ENCODE assay signal across 21 mouse cellular contexts in the genomic region with DNA sequence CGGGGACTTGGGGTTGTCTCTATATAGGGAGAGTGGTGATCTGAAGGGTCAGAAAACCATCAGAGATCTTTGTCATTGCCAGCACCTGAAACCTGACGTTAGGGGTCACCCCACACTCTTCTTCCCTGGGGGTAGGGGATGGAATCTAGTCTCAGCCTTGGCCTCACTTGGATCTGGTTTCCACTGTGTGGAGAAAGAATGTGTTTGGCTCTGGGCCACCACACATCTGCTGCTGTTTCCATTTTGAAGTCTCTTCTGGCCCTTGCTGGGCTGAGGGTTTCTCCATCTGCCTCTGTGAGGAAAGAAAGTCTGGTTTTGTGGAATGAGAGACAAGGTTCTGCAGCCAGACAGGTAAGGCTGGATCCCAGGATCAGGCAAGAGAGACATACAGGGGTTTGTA. TPM values are rescaled to one million over a fixed set of nuclear protein-coding genes. Genes with fewer than 3 reads are reported as not detected.
DNase-seq lines count a peak whose midpoint lies in the region; ATAC-seq and TF ChIP-seq lines count a peak whose summit lies in the region.
"Had no signal": no experiment of that assay in that cellular context is flagged by ENCODE, and none has a peak within 500 bp of the region (broad histone marks: within the 10 kb centered on the region; RNA-seq: fewer than 3 reads in every experiment).

No protein-coding gene starts in this region.

- TF ChIP-seq POLR2A in lung, adult 2 months (IDR thresholded peaks at IDR 0.05; ENCODE audit: borderline replicate concordance, extremely low read depth, low read depth, low read length) = no peak

- ATAC-seq in intestine, embryonic 15.5 days = peak; percentile 18; the same call in 1 of the 2 replicates
- no peak for ATAC-seq in intestine, postnatal 0 days
- 0 out of 2 replicates have a peak, but pooled peaks have one; percentile 31 for ATAC-seq in lung, embryonic 16.5 days (ENCODE audit: low read depth)
- no peak for ATAC-seq in embryonic facial prominence, embryonic 15.5 days (ENCODE audit: insufficient number of reproducible peaks, low FRiP score, low TSS enrichment, low read depth)
- ATAC-seq: forebrain, postnatal 0 days; hindbrain, embryonic 16.5 days; liver, postnatal 0 days had no signal

- H3K9ac ChIP-seq in intestine, embryonic 15.5 days = no peak overlapping the region
- H3K9ac ChIP-seq in intestine, postnatal 0 days (ENCODE audit: low read depth, low read length) = no peak overlapping the region
- H3K9ac ChIP-seq in lung, embryonic 16.5 days (ENCODE audit: low read length) = no peak overlapping the region
- H3K9ac ChIP-seq in embryonic facial prominence, embryonic 15.5 days = no peak overlapping the region
- H3K9ac ChIP-seq: forebrain, postnatal 0 days; kidney, embryonic 15.5 days; liver, postnatal 0 days; neural tube, embryonic 12.5 days had no signal

- 0 out of 2 replicates have a peak, but pooled peaks cover 7% of the 10 kb centered on the region for H3K4me1 ChIP-seq in intestine, embryonic 15.5 days (replicated peaks)
- H3K4me1 ChIP-seq in intestine, postnatal 0 days (replicated peaks; ENCODE audit: control insufficient read depth, insufficient read depth, low read length) = no peaks in the 10 kb centered on the region
- no peaks in the 10 kb centered on the region for H3K4me1 ChIP-seq in lung, embryonic 16.5 days (replicated peaks; ENCODE audit: control insufficient read depth, insufficient read depth, low read length)
- no peaks in the 10 kb centered on the region for H3K4me1 ChIP-seq in lung, adult 2 months (ENCODE audit: control insufficient read depth, insufficient read depth, low read length)
- no peaks in the 10 kb centered on the region for H3K4me1 ChIP-seq in embryonic facial prominence, embryonic 15.5 days

- H3K36me3 ChIP-seq in intestine, embryonic 15.5 days = no peaks in the 10 kb centered on the region
- H3K36me3 ChIP-seq in intestine, postnatal 0 days (ENCODE audit: control insufficient read depth, insufficient read depth) = no peaks in the 10 kb centered on the region
- H3K36me3 ChIP-seq in lung, embryonic 16.5 days (ENCODE audit: control insufficient read depth, insufficient read depth, low read length) = no peaks in the 10 kb centered on the region
- no peaks in the 10 kb centered on the region for H3K36me3 ChIP-seq in embryonic facial prominence, embryonic 15.5 days
- H3K36me3 ChIP-seq: heart, embryonic 10.5 days; kidney, embryonic 15.5 days; neural tube, embryonic 12.5 days had no signal

- no peak for DNase-seq in lung, adult 2 months
- DNase-seq in lung, postnatal 4 days = peak; percentile 35 to 47
- no peak for DNase-seq in Muller cell, postnatal 12 days (ENCODE audit: inconsistent ontology term)
- DNase-seq: adrenal gland, postnatal 14 days; cerebellum, adult 18-20 months; cerebellum, postnatal 36 days; forebrain, postnatal 0 days; liver; liver, postnatal 0 days; spleen, adult 18-20 months; thymus, postnatal 25 days had no signal

- H3K4me3 ChIP-seq in intestine, embryonic 15.5 days (replicated peaks) = no peak overlapping the region
- H3K4me3 ChIP-seq in intestine, postnatal 0 days (ENCODE audit: low read depth, low read length) = no peak overlapping the region
- H3K4me3 ChIP-seq in lung, embryonic 16.5 days (ENCODE audit: low read length) = no peak overlapping the region
- no peak overlapping the region for H3K4me3 ChIP-seq in lung, adult 2 months (replicated peaks; ENCODE audit: extremely low read depth, low read depth, low read length)
- no peak overlapping the region for H3K4me3 ChIP-seq in embryonic facial prominence, embryonic 15.5 days (replicated peaks)
- H3K4me3 ChIP-seq: heart, embryonic 10.5 days; kidney, embryonic 15.5 days; left cerebral cortex, adult 2 months; neural tube, embryonic 12.5 days had no signal

- H3K4me2 ChIP-seq in intestine, embryonic 15.5 days (replicated peaks) = no peak overlapping the region
- no peak overlapping the region for H3K4me2 ChIP-seq in intestine, postnatal 0 days (replicated peaks; ENCODE audit: low read depth)
- H3K4me2 ChIP-seq in lung, embryonic 16.5 days (ENCODE audit: low read depth, low read length) = no peak overlapping the region
- no peak overlapping the region for H3K4me2 ChIP-seq in embryonic facial prominence, embryonic 15.5 days (replicated peaks)
- H3K4me2 ChIP-seq: kidney, embryonic 15.5 days; midbrain, embryonic 11.5 days; neural tube, embryonic 12.5 days had no signal

- TF ChIP-seq CTCF in intestine, postnatal 0 days (IDR thresholded peaks at IDR 0.05; ENCODE audit: low read depth) = no peak
- no peak for TF ChIP-seq CTCF in lung, adult 2 months (IDR thresholded peaks at IDR 0.05; ENCODE audit: insufficient read depth, low read length)

- 61% methylated on average over 2 of the region's 2 CpGs for WGBS in intestine, embryonic 15.5 days
- WGBS in intestine, postnatal 0 days = 40% methylated on average over 2 of the region's 2 CpGs
- WGBS in lung, embryonic 16.5 days = 67% methylated on average over 2 of the region's 2 CpGs
- WGBS in lung, adult 2 months = 65% methylated on average over 2 of the region's 2 CpGs
- WGBS in embryonic facial prominence, embryonic 15.5 days = 54% methylated on average over 2 of the region's 2 CpGs

- H3K27me3 ChIP-seq in intestine, embryonic 15.5 days (replicated peaks) = no peaks in the 10 kb centered on the region
- no peaks in the 10 kb centered on the region for H3K27me3 ChIP-seq in intestine, postnatal 0 days (replicated peaks; ENCODE audit: control insufficient read depth, insufficient read depth, low read length)
- no peaks in the 10 kb centered on the region for H3K27me3 ChIP-seq in lung, embryonic 16.5 days (ENCODE audit: control insufficient read depth, insufficient read depth, low read depth, low read length)
- no peaks in the 10 kb centered on the region for H3K27me3 ChIP-seq in embryonic facial prominence, embryonic 15.5 days
- H3K27me3 ChIP-seq: kidney, embryonic 15.5 days; neural tube, embryonic 12.5 days had no signal

- H3K9me3 ChIP-seq in intestine, embryonic 15.5 days = no peaks in the 10 kb centered on the region
- no peaks in the 10 kb centered on the region for H3K9me3 ChIP-seq in intestine, postnatal 0 days (ENCODE audit: control insufficient read depth)
- no peaks in the 10 kb centered on the region for H3K9me3 ChIP-seq in lung, embryonic 16.5 days (ENCODE audit: control insufficient read depth, low read length)
- H3K9me3 ChIP-seq in embryonic facial prominence, embryonic 15.5 days (replicated peaks) = no peaks in the 10 kb centered on the region
- H3K9me3 ChIP-seq: heart, embryonic 10.5 days; kidney, embryonic 15.5 days; neural tube, embryonic 12.5 days had no signal

- peak overlapping the region; percentile 45; the same call in 1 of the 2 replicates for H3K27ac ChIP-seq in intestine, embryonic 15.5 days
- H3K27ac ChIP-seq in intestine, postnatal 0 days (ENCODE audit: low read depth, low read length) = no peak overlapping the region
- no peak overlapping the region for H3K27ac ChIP-seq in lung, embryonic 16.5 days (ENCODE audit: low read length)
- 0 out of 2 replicates have a peak overlapping the region, but pooled peaks have one; percentile 35 for H3K27ac ChIP-seq in embryonic facial prominence, embryonic 15.5 days (replicated peaks)
- H3K27ac ChIP-seq: heart, embryonic 10.5 days; kidney, embryonic 15.5 days; left cerebral cortex, adult 2 months; neural tube, embryonic 12.5 days had no signal

RNA-seq across cellular contexts. Expression of a gene that starts 27.8 kb away (rescaled TPM):
- polyA plus RNA-seq in intestine, embryonic 15.5 days (2015; fragmentation: Nextera tagmentation; extraction: Ambion mirVana) = 23.2 and 26.9 TPM in 2 replicates
- polyA plus RNA-seq in intestine, postnatal 0 days (2015; fragmentation: Nextera tagmentation; extraction: Ambion mirVana) = 7.0 and 7.5 TPM in 2 replicates
- polyA plus RNA-seq in lung, embryonic 16.5 days (2015; fragmentation: Nextera tagmentation; extraction: Ambion mirVana) = 21.0 and 21.2 TPM in 2 replicates
- polyA plus RNA-seq in lung, adult 2 months (2012; rRNA removed) = 20.4 and 24.5 TPM in 2 replicates
- 21.7 and 22.1 TPM in 2 replicates for polyA plus RNA-seq in embryonic facial prominence, embryonic 15.5 days (2015; fragmentation: Nextera tagmentation; extraction: Ambion mirVana)

RNA-seq across cellular contexts. Expression of a gene that starts 29.3 kb away (rescaled TPM):
- 0.36 and 0.37 TPM in 2 replicates for polyA plus RNA-seq in intestine, embryonic 15.5 days (2015; fragmentation: Nextera tagmentation; extraction: Ambion mirVana)
- 0.09 and 0.21 TPM in 2 replicates for polyA plus RNA-seq in intestine, postnatal 0 days (2015; fragmentation: Nextera tagmentation; extraction: Ambion mirVana)
- 0.60 TPM in 2 replicates for polyA plus RNA-seq in lung, embryonic 16.5 days (2015; fragmentation: Nextera tagmentation; extraction: Ambion mirVana)
- polyA plus RNA-seq in lung, adult 2 months (2012; rRNA removed) = 6.6 and 7.9 TPM in 2 replicates
- polyA plus RNA-seq in embryonic facial prominence, embryonic 15.5 days (2015; fragmentation: Nextera tagmentation; extraction: Ambion mirVana) = 0.70 and 1.1 TPM in 2 replicates
- polyA plus RNA-seq: heart, embryonic 10.5 days; liver, postnatal 0 days had no signal

RNA-seq across cellular contexts. Expression of a gene that starts 50.2 kb away (rescaled TPM):
- 26.7 and 26.8 TPM in 2 replicates for polyA plus RNA-seq in intestine, embryonic 15.5 days (2015; fragmentation: Nextera tagmentation; extraction: Ambion mirVana)
- 6.3 and 6.9 TPM in 2 replicates for polyA plus RNA-seq in intestine, postnatal 0 days (2015; fragmentation: Nextera tagmentation; extraction: Ambion mirVana)
- 47.2 and 51.6 TPM in 2 replicates for polyA plus RNA-seq in lung, embryonic 16.5 days (2015; fragmentation: Nextera tagmentation; extraction: Ambion mirVana)
- 49.9 and 56.2 TPM in 2 replicates for polyA plus RNA-seq in lung, adult 2 months (2012; rRNA removed)
- 52.0 and 52.1 TPM in 2 replicates for polyA plus RNA-seq in embryonic facial prominence, embryonic 15.5 days (2015; fragmentation: Nextera tagmentation; extraction: Ambion mirVana)

RNA-seq across cellular contexts. Expression of a gene that starts 57.0 kb away (rescaled TPM):
- polyA plus RNA-seq in intestine, embryonic 15.5 days (2015; fragmentation: Nextera tagmentation; extraction: Ambion mirVana) = not detected in 2 replicates
- polyA plus RNA-seq in intestine, postnatal 0 days (2015; fragmentation: Nextera tagmentation; extraction: Ambion mirVana) = 0.10 TPM in 1 of 2 replicates, not detected in the other
- polyA plus RNA-seq in lung, embryonic 16.5 days (2015; fragmentation: Nextera tagmentation; extraction: Ambion mirVana) = not detected in 2 replicates
- not detected in 2 replicates for polyA plus RNA-seq in lung, adult 2 months (2012; rRNA removed)
- 1.3 and 1.8 TPM in 2 replicates for polyA plus RNA-seq in embryonic facial prominence, embryonic 15.5 days (2015; fragmentation: Nextera tagmentation; extraction: Ambion mirVana)
- polyA plus RNA-seq: forebrain, postnatal 0 days; kidney, embryonic 15.5 days; liver, postnatal 0 days had no signal

Comparison
In these comparisons a context has a peak if more than half of its experiments do, and no peak if none do; other contexts are left out.
1. ATAC-seq: peak in intestine, embryonic 15.5 days (single experiment) and lung, embryonic 16.5 days (single experiment); none in intestine, postnatal 0 days (single experiment) and embryonic facial prominence, embryonic 15.5 days (single experiment).
2. H3K27ac ChIP-seq: peak in intestine, embryonic 15.5 days (single experiment) and embryonic facial prominence, embryonic 15.5 days (single experiment); none in intestine, postnatal 0 days (single experiment) and lung, embryonic 16.5 days (single experiment).
3. DNase-seq: peak in lung, postnatal 4 days (2 of 2); none in lung, adult 2 months (single experiment) and Muller cell, postnatal 12 days (single experiment).